Mouse (Mus musculus) gastrocnemius, postnatal 14 days (tissue): Measurements from ENCODE around the gene Ptcra. TPM values are rescaled to one million over a fixed set of nuclear protein-coding genes. Genes with fewer than 3 reads are reported as not detected.

Source experiments
- total RNA-seq, 2 experiments: library from RNA; stranded (reverse); gene quantifications; 2 replicates each; pipeline ENCODE4 v1.2.3; 2021

Ptcra gene
- total RNA-seq, 2 experiments from 2014 or later: not detected

Other genes with a start within 250 kb of the Ptcra start
- gene Cul9, start 217.3 kb downstream of the Ptcra start, total RNA-seq: 10 to 100 TPM in 1 of 2 experiments, 1 to 10 TPM in 1; 9.5 to 11.9 TPM
- gene Srf, start 207.5 kb downstream of the Ptcra start, total RNA-seq: 10 to 100 TPM; 48.7 to 66.2 TPM
- 1 to 10 TPM; 5.8 to 7.2 TPM for gene Ptk7, start 134.2 kb downstream of the Ptcra start, total RNA-seq
- gene Klc4, start 117.7 kb downstream of the Ptcra start, total RNA-seq: 10 to 100 TPM; 13.7 to 14.9 TPM
- 100 to 1,000 TPM; 102 to 107 TPM for gene Mrpl2, start 117.5 kb downstream of the Ptcra start, total RNA-seq
- gene Cul7, start 113.4 kb downstream of the Ptcra start, total RNA-seq: 10 to 100 TPM; 20.1 to 25.5 TPM
- gene Rrp36, start 89.4 kb downstream of the Ptcra start, total RNA-seq: 10 to 100 TPM in 1 of 2 experiments, 1 to 10 TPM in 1; 9.5 to 11.8 TPM
- 10 to 100 TPM; 46.2 to 57.6 TPM for gene Mea1, start 84.9 kb downstream of the Ptcra start, total RNA-seq
- 100 to 1,000 TPM; 150 to 154 TPM for gene Klhdc3, start 82.8 kb downstream of the Ptcra start, total RNA-seq
- 10 to 100 TPM; 26.9 to 29.1 TPM for gene Ppp2r5d, start 58.6 kb downstream of the Ptcra start, total RNA-seq
- 10 to 100 TPM; 10.1 to 11.2 TPM for gene Pex6, start 52.2 kb downstream of the Ptcra start, total RNA-seq
- under 1 TPM; 0.41 to 0.75 TPM for gene Gnmt, start 34.5 kb downstream of the Ptcra start, total RNA-seq
- 10 to 100 TPM; 11.3 to 16.5 TPM for gene Cnpy3, start 11.5 kb downstream of the Ptcra start, total RNA-seq
- 10 to 100 TPM; 37.8 to 40.2 TPM for gene 2310039H08Rik, start 8.9 kb upstream of the Ptcra start, total RNA-seq
- gene Rpl7l1, start 19.0 kb upstream of the Ptcra start, total RNA-seq: 10 to 100 TPM; 54.3 to 57.3 TPM
- gene Bicral, start 94.8 kb upstream of the Ptcra start, total RNA-seq: 10 to 100 TPM in 1 of 2 experiments, 1 to 10 TPM in 1; 9.4 to 10.5 TPM
- gene Tbcc, start 127.0 kb upstream of the Ptcra start, total RNA-seq: 10 to 100 TPM; 12.9 to 14.5 TPM
- not detected for gene Prph2, start 146.7 kb upstream of the Ptcra start, total RNA-seq
- 10 to 100 TPM; 30.9 to 42.1 TPM for gene Ubr2, start 246.8 kb upstream of the Ptcra start, total RNA-seq